ENCODE assay signal across 7 mouse cellular contexts in the genomic region with DNA sequence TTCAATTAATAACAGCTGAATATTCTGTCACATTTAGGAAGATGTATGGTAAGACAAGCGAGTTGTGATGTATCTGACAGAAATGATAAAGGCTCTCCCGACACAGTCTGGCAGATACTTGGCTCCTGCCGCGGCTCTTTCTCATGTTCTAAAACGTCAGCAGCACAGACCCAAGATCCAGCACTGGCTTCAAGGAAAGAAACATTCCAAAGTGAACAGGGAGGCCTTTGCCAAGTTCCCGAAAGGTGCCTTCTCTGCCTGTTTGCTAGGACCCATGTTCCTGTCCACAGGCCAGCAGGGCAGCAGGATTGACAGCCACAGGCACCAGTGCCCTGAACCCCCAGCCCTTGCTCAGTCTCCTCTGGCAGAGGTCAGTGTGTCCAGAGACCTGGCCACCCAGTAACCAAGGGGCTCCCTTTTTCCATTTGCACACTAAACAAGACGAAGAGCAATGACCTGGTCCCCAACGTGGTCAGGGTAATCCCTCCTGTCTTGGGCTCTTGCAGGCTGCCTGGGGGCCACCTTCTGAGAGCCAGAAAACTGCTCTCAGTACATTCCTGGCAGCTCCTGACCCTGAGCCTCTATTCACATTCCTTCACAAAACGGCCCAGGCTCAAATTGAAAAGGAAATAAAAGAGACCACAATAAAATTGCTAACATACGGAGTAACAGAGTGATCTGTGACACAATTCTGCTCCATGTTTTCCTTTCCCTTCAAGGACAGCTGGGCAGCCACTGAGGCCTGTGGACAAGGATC.
DNase-seq lines count a peak whose midpoint lies in the region; ATAC-seq lines count a peak whose summit lies in the region.

No protein-coding gene starts in this region.

- DNase-seq in 3T3-L1 (ENCODE audit: low read depth, low spot score), result peak; percentile 36
- DNase-seq in Muller cell, postnatal 12 days (ENCODE audit: inconsistent ontology term), result peak; percentile 85
- peak; percentile 25 for DNase-seq in gastrocnemius, postnatal 14 days
- DNase-seq in kidney, adult 9 months, result peak; percentile 35
- DNase-seq in skeletal muscle tissue, adult 2 months (ENCODE audit: low read depth, low spot score), result peak; percentile 60
- no peak for DNase-seq in thymus, postnatal 0 days (ENCODE audit: low spot score)

- intact Hi-C loops in gastrocnemius, postnatal 14 days (cut with DNase I; ENCODE audit: low total_unique reads), result no loop called here

- ATAC-seq in granulocyte monocyte progenitor cell, adult 5-6 weeks (replicated peaks; ENCODE audit: poor library complexity, severe bottlenecking), result no peak
